Mouse (Mus musculus): ENCODE data around the gene Ackr2. TPM values are rescaled to one million over a fixed set of nuclear protein-coding genes. Genes with fewer than 3 reads are reported as not detected.

Ackr2 gene
- total RNA-seq, 1 experiment from 2014 or later: 1.4 TPM

DNA sequence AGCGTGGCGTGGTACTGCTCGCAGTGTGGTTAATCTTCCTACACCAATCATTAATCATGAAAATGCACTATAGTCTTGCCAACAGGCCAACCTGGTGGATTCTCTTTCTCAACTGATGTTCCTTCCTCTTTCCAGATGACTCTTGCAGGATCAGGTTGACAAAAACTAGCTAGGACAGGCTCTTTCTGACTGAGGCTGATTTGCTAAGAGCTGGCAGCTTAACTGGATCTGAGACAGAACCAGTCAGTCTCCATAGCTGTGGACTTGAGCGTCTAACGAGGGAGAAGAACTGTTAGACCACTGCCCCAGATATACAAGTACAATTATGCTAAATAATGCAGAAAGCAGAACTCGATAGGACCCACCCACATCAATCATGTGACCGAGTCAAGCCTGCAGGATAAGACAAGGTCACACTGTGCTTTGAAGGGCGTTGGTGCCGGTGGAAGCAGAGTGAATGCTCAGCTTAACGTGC lies 20.9 kb downstream of the Ackr2 start:
- DNase-seq: peak; percentile 69

DNA sequence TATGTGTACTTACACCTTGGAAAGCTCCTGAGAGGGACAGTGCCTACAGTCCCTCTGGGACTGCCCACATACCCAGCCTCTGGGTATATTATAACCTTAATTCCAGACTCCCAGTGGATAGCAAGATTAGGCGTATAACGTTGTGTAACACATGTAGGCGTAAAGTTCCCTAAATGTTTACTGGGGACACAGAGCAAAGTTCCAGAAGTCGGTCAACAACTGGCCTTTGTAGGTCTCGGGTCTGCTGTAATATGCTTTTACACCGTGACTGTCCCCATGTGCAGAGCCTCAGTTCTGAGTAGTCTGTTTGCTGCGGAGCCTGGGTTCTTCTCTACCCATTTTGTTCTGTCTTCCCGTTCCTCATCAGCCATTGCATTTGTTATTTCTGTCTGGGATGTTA lies 25.3 kb downstream of the Ackr2 start:
- DNase-seq: peak; percentile 2

DNA sequence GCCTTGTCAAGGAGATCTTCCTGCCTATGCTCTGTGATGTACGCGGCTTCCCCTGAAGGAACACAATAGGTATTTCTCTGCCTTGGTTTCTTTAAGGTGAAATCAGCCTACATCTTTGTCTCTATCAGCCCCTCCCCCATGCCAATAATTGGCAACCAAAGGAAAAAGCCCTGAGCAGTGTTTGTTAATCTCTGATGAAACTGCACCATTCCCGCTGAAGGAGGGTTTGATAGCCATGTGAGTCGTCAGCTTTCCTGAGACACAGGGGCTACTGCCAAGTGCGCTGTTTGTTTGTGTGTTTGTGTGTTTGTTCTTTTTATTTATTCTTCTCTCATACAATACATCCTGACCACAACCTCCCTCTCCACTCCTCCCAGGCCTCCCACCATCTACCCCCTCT lies 25.8 kb downstream of the Ackr2 start:
- peak; percentile 11 for DNase-seq

DNA sequence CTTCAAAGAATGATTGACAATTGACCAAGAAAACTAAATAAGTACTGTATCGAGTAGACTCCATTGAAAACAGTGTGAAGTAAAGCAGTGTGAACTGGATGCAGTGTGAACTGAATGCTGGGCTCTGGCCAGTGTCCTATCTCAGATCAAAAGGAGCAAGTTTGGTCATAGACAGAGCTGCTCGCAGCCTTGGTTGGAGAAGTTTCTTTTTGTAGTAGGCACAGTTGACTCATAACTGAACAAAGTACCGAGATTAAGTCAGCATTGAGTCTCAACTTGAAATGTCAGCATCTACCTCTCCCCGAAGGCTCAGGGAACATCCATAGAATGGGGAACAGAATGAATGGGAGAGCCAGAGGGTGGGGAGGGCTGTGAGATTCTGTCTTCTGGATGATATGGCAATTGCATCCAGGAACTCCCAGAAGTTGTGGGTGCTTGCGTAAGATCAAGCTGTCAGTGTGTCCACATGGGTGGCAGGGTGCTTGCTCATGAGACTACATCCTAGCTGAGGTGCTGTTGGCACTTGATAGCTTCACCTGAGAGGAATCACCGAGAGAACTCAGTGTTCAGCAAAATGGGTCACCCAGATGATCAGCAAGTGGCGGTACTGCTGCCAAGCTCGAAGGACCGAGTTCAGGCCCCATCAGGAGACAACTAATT lies 26.9 kb downstream of the Ackr2 start:
- DNase-seq: peak; percentile 32

DNA sequence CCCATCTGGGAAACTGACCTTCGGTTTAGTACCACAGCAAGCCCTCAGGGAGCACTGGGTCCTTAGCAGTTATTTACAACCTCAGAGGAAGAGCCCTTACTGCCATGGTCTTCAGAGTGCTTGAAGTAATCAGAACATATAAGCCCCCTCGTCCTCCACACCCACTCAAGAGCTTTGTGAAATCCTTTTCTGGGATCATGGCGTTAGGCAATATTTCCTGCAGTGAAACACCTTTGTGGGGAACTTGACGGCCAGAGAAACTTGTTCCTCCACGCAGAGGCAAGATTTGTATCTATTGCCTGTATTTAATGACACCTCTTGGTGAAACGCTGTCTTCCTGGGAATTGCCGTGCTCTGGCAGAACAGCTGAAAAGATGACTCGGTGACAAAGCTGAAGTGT lies 27.8 kb downstream of the Ackr2 start:
- peak; percentile 1 for DNase-seq

DNA sequence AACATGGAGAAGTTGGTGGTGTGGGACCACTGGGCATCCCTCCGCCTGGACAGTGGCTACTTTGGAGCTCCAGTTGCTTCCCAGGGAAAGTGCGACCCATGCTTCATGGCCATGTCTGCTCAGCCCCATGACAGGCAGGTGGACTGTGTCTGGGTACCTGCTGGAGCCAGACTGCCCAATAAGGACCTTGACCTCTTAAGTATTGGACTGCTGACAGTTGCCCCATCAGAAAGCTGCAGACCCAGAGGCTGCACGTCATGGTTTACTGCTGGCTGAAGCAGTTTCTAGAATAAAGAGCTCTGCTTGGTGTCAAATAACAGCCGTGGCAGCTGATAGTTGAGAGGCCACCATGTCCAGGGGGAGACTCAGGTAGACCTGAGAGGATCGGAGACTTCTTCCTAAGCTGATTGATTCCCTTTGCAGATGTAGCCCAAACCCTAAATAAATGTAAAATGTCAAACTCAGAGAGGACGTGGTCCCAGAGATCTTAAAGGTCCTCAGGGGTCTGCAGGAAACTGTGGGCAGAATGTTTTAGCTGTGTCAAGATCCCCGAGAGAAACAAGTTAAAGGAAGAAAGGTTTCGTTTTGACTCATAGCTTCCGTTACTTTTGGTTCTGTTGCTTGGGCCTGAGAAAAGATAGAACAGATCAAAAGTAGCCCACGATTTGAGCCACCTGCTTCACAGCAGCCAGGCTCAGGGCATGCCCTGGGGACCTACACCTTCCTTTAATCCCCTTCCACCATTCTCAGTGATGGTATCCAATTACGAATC lies 28.7 kb downstream of the Ackr2 start:
- DNase-seq: peak; percentile 2

DNA sequence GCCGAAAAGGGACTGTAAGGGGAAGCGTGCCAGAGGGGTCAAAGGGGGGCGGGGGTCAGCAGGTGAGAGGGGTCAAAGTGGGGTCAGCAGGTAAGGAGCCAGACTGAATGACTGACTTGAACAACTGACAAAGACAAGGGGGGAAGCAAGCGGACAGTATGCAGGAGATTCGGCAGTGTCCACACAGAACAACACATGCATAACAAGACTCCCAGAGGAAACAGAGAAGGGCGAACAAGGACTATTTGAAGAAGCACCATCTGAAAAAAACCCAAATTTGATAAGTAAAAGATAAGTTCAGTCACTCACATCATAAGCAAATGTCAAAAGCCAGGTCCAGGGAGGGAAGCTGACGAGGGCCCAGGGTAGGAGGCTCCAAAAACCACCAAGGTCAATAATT lies 29.6 kb downstream of the Ackr2 start:
- DNase-seq: peak; percentile 2

DNA sequence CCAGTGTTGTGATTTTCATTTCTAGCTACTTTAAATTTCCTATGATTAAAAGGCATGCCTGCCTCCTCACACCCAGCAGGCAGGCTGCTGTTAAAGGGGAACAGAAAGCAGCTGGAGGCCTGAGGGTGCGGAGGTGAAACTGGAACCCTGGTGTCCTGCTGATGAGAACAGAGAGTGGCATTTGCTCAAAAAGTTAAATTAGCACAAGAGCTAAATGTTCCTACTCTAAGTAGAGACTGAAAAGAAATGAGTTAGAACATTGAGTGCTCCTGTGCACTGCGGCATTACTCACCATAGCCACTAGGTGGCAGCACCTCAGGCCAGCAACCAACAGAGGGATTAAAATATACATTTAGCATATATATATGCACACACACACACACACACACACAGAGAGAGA lies 30.3 kb downstream of the Ackr2 start:
- peak; percentile 54 for DNase-seq

DNA sequence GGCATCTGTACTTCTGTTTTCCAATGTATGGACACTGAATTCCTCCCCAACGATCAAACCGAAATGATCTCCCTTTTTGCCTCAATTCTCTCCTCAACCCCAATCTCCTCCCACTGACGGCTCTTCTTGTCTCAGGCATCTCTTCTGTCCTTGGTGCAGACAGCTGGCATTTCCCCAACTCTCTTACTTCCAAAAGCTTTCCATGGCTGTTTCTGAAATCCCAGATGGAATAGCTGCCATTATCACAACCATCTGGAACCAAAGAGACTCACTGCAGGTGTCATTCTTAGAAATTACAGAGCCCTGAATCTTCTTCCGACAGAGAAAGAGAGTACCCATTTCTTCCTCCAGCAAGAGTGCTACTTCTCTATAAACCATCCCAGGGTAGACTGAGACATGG lies 36.7 kb downstream of the Ackr2 start:
- DNase-seq: peak; percentile 19

DNA sequence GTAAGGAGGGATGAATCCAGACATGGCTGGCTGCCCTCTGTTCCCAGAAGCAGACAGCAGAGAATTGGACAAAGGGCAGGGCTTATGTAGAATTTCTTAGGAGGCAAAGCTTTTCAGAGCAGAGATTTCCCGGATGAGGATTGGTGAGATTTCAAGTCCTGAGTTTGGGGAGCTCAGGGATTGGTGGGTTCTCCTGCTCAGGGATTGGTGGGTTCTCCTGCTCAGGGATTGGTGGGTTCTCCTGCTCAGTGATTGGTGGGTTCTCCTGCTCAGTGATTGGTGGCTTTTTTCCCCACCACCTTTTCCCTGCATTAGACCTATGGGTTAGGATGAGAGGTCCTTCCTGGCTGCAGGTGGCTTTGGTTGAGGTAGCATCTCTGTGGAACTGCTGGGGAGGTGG lies 38.8 kb downstream of the Ackr2 start:
- peak; percentile 5 for DNase-seq

DNA sequence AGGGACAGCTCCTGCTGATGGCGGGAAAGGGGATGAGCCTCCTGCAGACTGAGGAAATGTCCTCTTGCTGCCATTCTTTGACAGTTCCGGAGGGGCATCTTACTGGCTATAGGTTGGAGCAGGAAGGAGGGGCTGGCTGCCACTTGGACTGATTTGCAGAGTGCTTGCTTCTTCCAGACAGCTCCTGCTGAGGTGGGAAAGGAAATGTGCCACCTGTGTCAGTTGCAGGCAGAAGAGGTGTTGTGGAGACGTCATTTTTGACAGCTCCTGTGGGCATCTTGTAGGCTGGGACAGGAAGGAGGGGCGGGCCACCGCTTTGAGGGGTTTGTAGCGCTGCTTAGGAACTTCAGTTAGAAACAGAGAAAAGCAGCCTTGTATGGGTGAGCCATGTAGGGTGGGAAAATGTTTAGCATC lies 39.3 kb downstream of the Ackr2 start:
- peak; percentile 1 for DNase-seq

DNA sequence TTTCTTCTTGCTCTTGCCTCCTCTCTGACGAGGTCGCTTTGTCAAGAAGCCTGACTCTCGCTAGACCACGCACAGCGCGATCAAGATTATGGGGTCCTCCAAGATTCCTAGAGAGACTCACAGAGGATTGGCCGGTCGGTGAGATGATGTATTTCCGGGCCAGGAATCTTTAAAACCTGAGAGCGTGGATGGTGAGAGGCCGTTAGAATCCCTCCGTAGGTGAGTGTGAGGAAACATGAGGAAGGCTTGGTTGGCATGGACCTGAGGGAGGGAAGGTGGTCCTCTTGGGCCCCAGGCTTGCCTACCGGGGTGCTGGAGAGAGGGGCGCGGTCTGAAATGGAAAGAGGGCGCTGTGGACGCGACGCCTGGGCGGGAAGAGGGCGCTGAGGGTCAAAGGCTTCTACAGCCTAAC lies 39.8 kb downstream of the Ackr2 start:
- DNase-seq: peak; percentile 9

DNA sequence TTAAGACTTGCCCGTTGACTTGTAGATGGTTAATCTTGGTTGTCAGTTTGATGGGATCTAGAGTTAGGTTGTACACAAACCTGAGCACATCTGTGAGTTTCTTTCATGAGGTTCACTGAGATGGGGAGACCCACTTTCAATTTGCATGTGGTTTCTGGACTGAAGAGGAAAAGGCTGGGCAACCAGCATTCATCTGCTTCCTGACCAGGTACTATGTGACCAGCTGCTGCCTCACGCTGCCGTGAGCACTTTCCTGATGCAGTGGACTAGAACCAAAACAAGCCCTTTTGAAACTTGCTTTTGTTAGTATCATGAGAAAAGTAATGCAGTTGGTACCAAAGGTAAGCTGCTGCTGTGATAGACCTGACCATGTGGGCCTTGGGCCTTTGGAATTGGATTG lies 44.9 kb downstream of the Ackr2 start:
- no peak for DNase-seq

DNA sequence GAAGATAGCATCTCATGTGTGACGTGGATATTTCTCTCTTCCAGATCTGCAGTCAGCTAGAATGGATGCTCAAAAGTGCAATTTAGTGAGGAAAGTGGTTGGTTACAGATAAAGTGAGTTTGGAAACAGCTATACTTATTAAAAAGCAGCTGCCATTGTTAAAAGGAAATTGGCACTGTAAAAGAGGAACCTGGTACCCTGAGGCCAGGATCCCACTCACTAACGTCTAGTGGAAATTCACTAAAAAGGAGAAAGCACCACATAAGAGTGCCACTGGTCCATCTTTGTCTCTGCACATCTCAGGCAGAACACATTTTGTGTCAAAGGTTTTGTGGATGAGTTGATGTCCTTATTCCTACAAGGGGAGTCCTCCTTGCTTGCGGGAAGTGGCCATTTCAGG lies 45.5 kb downstream of the Ackr2 start:
- no peak for DNase-seq

DNA sequence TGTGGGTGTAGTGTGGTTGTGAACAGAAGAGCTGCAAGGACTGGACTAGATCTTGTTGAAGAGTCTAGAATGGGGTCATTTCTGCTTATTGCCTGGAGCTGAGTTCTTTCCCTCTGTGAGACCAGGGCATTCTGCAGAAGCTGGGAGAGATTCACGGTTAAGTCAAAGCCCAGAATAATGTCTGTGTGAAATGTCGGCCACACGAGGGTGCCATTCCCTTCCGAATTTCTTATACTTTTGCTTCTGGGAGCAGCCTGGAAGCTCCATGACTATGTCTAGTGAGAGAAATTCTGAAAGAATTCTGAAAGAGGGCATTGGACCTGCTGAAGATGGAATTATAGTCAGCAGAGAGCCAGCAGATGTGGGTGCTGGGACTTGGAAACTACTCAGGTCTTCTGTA lies 49.6 kb downstream of the Ackr2 start:
- DNase-seq: peak; percentile 80

DNA sequence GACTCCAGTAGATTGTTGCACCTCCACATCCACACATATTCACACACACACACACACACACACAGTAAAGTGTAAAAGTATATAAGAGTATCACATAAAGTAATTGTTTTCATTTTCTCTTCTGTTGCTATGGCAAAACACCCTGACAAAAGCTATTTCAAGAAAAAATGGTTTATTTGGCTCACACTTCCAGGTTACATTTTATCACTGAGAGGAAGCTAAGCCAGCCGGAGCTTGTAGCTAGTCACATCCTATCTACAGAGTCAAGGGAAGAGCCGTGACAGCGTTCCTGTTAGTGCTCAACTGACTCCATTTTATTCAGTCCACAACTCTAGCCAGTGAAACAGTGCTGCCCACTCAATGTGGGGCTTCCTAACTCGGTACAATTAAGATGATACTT lies 50.3 kb downstream of the Ackr2 start:
- DNase-seq: no peak

DNA sequence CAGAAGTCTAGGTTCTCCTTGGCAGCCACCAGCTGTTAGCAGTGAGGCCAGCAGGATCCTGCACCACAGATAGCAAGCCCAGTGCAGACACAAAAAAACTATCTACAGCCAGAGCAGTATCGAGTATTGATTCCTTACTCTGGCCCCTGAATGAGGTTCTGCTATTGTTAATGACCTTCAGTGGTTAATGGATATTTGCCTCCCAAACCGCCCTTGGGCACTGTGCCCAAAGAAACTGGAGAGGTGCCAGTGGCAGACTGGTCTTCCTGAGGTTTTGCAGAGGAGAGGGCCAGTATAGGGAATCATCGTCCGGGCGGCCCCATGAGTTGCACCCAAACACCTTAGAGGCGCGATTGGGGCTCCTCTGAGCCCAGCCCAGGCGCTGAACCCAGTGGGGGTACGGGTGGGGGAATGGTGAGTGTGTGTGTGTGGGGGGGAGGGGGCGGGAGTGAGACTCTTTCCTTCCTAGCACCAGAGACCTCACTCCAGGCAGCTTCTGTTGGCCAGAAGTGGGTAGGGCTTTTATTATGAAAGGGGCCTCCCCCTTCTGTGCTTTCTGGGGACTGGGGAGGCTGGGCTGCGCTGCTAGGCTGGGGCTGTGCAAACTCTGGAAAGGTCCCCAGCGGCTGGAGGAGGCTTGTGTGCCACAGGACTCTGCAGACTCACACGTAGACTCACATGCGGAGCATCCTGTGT lies 52.4 kb downstream of the Ackr2 start, which contains the start of gene Fam198a:
Gene Fam198a (plus strand): TSS at position 571 of the 696 bp plus-strand sequence.
- DNase-seq: peak; percentile 93

DNA sequence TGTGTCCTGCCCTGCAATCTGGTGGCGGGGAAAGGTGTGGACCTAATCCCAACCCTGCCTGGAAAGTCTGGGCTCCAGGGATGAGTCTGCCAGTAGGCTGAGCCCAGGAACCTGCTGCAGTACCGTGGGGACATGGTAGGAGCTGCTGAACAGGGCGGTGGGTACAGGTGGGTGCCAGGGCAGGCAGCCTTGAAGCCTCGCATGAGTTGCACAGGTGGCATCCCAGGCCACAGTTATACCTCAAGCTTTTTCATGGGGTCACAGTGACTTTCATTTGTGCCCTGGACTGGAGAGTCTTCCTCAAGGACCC lies 52.9 kb downstream of the Ackr2 start:
- no peak for DNase-seq

DNA sequence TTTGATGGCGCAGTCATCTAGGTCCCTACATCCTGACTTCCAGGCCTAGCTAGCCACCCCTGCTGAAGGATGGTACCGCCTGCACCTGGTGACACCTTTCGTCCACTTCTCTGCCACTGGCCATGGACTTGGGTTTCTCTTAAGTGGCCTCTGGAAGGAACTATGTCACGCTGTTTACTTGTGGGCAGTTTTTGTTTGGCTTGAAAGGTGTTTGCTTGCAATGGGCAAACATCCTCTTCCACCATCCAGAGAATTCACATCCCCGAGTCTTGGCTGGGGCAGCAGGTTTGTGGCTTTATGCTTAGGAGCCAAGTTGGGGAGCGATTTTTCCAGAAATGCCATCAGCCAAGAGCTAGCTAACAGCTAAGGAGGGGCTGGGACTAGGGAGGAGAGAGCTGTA lies 54.4 kb downstream of the Ackr2 start:
- no peak for DNase-seq

DNA sequence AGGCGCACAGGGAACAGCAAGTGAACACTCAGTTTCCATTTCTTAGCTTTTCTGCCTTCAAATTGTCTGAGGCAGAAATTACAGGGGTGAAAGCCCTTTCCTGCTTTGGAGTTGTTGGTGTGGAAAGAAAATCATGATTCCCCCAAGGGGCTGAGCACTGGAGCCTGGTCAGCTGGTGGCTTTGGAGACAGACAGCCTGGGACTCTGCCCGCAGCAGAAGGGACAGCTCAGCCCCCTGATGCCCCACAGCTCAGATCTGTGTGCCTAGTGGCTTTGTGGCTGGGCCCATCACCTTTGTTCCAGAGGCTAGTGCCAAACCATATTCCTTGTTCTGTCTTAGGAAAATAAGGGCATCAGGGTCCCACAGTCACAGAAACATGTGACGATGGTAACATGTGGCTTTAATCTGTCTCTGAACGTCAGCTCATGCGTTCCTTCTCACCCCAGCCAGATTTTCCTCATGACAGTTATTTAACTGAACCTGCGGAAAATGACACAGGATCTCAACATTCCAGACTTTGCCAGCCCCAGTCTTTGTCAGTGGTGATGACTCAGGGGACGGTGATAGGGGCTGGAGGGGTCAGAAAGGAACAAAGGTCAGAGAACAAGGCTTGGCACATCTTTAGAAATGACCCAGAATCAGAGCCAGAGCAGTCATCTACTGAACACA lies 61.9 kb downstream of the Ackr2 start:
- DNase-seq: peak; percentile 46

All from adrenal gland, postnatal 14 days (tissue).